Mouse (Mus musculus): Measurements from ENCODE around the gene Cd27.

GRCm38 (mm10) chr6:125272228-125272785 is 35.5 kb upstream of the Cd27 start:
- no peak for TF ChIP-seq POLR2A (IDR thresholded peaks at IDR 0.05; ENCODE audit: low read depth, low read length)
- no peak for TF ChIP-seq CTCF (IDR thresholded peaks at IDR 0.05; ENCODE audit: extremely low read depth, insufficient read length, insufficient replicate concordance, low read depth, low read length)

Data from small intestine, adult 2 months (tissue).